Mouse (Mus musculus): ENCODE measurements around the gene Rsc1a1. TPM values are rescaled to one million over a fixed set of nuclear protein-coding genes. Genes with fewer than 3 reads are reported as not detected.

Gene Rsc1a1
- total and polyA plus RNA-seq, 3 experiments = 2.4 to 15.0 (median 7.3) TPM

DNA sequence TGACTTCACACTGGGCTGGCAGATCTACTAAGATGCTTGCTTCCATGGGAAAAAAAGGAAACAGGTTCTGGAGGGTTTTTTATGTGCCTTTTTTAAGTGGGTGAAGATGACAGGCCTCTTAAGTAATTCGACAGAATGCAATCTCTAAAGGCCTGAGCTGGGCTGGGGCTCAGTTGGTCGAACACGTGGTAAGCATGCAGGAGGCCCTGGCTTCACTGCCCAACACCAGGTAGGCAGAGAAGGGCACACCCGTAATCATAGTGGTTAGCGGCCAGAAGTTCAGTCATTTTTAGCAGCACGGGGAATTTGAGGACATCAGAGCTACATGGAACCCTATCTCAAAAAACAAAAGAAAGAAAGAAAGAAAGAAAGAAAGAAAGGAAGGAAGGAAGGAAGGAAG is 30.9 kb downstream of the Rsc1a1 start:
- TF ChIP-seq GATA2 (IDR thresholded peaks at IDR 0.05; ENCODE audit: borderline replicate concordance, low read depth, low read length) (no peak), GATA1 (IDR thresholded peaks at IDR 0.05; ENCODE audit: borderline replicate concordance, low read length) (no peak), TAL1 (conservative IDR thresholded peaks at IDR 0.05; ENCODE audit: low read depth, low read length) (no peak), CTCF (IDR thresholded peaks at IDR 0.05; ENCODE audit: low read depth, low read length) (no peak), POLR2AphosphoS5 (IDR thresholded peaks at IDR 0.05; ENCODE audit: insufficient replicate concordance, low read depth, low read length) (no peak)
- no peak for ATAC-seq (ENCODE audit: extremely low read depth, insufficient number of reproducible peaks, low FRiP score, poor library complexity, severe bottlenecking)
- no peaks in the 10 kb centered on the region for H3K9me3 ChIP-seq (replicated peaks)
- no peak overlapping the region for H3K4me3 ChIP-seq (ENCODE audit: low read depth, low read length)
- no peak for DNase-seq (ENCODE audit: low spot score)
- H3K27me3 ChIP-seq (ENCODE audit: insufficient read depth, low read length) = no peaks in the 10 kb centered on the region
- H3K36me3 ChIP-seq (replicated peaks) = peaks cover 81% of the 10 kb centered on the region
- peaks cover 25% of the 10 kb centered on the region for H3K4me1 ChIP-seq (ENCODE audit: insufficient read depth, low read depth, low read length)

- DNase-seq (ENCODE audit: low spot score) = no peak
- H3K4me1 ChIP-seq (ENCODE audit: insufficient read depth, low read depth, low read length) = peaks cover 22% of the 10 kb centered on the region
- H3K36me3 ChIP-seq (replicated peaks) = peaks cover 81% of the 10 kb centered on the region
- no peak overlapping the region for H3K4me3 ChIP-seq (ENCODE audit: low read depth, low read length)
- TF ChIP-seq POLR2AphosphoS5 (IDR thresholded peaks at IDR 0.05; ENCODE audit: insufficient replicate concordance, low read depth, low read length) = no peak
- TF ChIP-seq CTCF (IDR thresholded peaks at IDR 0.05; ENCODE audit: low read depth, low read length) = no peak
- TF ChIP-seq TAL1 (conservative IDR thresholded peaks at IDR 0.05; ENCODE audit: low read depth, low read length) = no peak
- TF ChIP-seq GATA1 (IDR thresholded peaks at IDR 0.05; ENCODE audit: borderline replicate concordance, low read length) = no peak
- no peak for TF ChIP-seq GATA2 (IDR thresholded peaks at IDR 0.05; ENCODE audit: borderline replicate concordance, low read depth, low read length)
- H3K9me3 ChIP-seq (replicated peaks) = no peaks in the 10 kb centered on the region
- H3K27me3 ChIP-seq (ENCODE audit: insufficient read depth, low read length) = no peaks in the 10 kb centered on the region
- ATAC-seq (ENCODE audit: extremely low read depth, insufficient number of reproducible peaks, low FRiP score, poor library complexity, severe bottlenecking) = no peak
Observed at GRCm38 (mm10) chr4:141653813-141654212, 31.6 kb downstream of the Rsc1a1 start.

GRCm38 (mm10) chr4:141653044-141653443 is 32.4 kb downstream of the Rsc1a1 start:
- peaks cover 82% of the 10 kb centered on the region for H3K36me3 ChIP-seq (replicated peaks)
- H3K4me1 ChIP-seq (ENCODE audit: insufficient read depth, low read depth, low read length) = peaks cover 17% of the 10 kb centered on the region
- no peak for ATAC-seq (ENCODE audit: extremely low read depth, insufficient number of reproducible peaks, low FRiP score, poor library complexity, severe bottlenecking)
- no peak for TF ChIP-seq TAL1 (conservative IDR thresholded peaks at IDR 0.05; ENCODE audit: low read depth, low read length)
- no peak for TF ChIP-seq POLR2AphosphoS5 (IDR thresholded peaks at IDR 0.05; ENCODE audit: insufficient replicate concordance, low read depth, low read length)
- no peak for TF ChIP-seq GATA1 (IDR thresholded peaks at IDR 0.05; ENCODE audit: borderline replicate concordance, low read length)
- no peak for TF ChIP-seq GATA2 (IDR thresholded peaks at IDR 0.05; ENCODE audit: borderline replicate concordance, low read depth, low read length)
- no peaks in the 10 kb centered on the region for H3K27me3 ChIP-seq (ENCODE audit: insufficient read depth, low read length)
- DNase-seq (ENCODE audit: low spot score) = no peak
- no peaks in the 10 kb centered on the region for H3K9me3 ChIP-seq (replicated peaks)
- no peak overlapping the region for H3K4me3 ChIP-seq (ENCODE audit: low read depth, low read length)

- ATAC-seq (ENCODE audit: extremely low read depth, insufficient number of reproducible peaks, low FRiP score, poor library complexity, severe bottlenecking) = no peak
- Histone ChIP-seq H3K9me3 (replicated peaks) (no peaks in the 10 kb centered on the region), H3K4me1 (ENCODE audit: insufficient read depth, low read depth, low read length) (peaks cover 12% of the 10 kb centered on the region), H3K4me3 (ENCODE audit: low read depth, low read length) (no peak overlapping the region), H3K36me3 (replicated peaks) (peaks cover 82% of the 10 kb centered on the region), H3K27me3 (ENCODE audit: insufficient read depth, low read length) (no peaks in the 10 kb centered on the region)
- TF ChIP-seq CTCF (IDR thresholded peaks at IDR 0.05; ENCODE audit: low read depth, low read length) (no peak), TAL1 (conservative IDR thresholded peaks at IDR 0.05; ENCODE audit: low read depth, low read length) (no peak), GATA1 (IDR thresholded peaks at IDR 0.05; ENCODE audit: borderline replicate concordance, low read length) (no peak), GATA2 (IDR thresholded peaks at IDR 0.05; ENCODE audit: borderline replicate concordance, low read depth, low read length) (no peak), POLR2AphosphoS5 (IDR thresholded peaks at IDR 0.05; ENCODE audit: insufficient replicate concordance, low read depth, low read length) (no peak)
- DNase-seq (ENCODE audit: low spot score) = no peak
Observed at GRCm38 (mm10) chr4:141651944-141652343, 33.5 kb downstream of the Rsc1a1 start.

- TF ChIP-seq TAL1 (conservative IDR thresholded peaks at IDR 0.05; ENCODE audit: low read depth, low read length) (no peak), CTCF (IDR thresholded peaks at IDR 0.05; ENCODE audit: low read depth, low read length) (no peak), GATA2 (IDR thresholded peaks at IDR 0.05; ENCODE audit: borderline replicate concordance, low read depth, low read length) (no peak), POLR2AphosphoS5 (IDR thresholded peaks at IDR 0.05; ENCODE audit: insufficient replicate concordance, low read depth, low read length) (no peak), GATA1 (IDR thresholded peaks at IDR 0.05; ENCODE audit: borderline replicate concordance, low read length) (no peak)
- no peaks in the 10 kb centered on the region for H3K9me3 ChIP-seq (replicated peaks)
- H3K27me3 ChIP-seq (ENCODE audit: insufficient read depth, low read length) = no peaks in the 10 kb centered on the region
- no peak overlapping the region for H3K4me3 ChIP-seq (ENCODE audit: low read depth, low read length)
- H3K4me1 ChIP-seq (ENCODE audit: insufficient read depth, low read depth, low read length) = peaks cover 6% of the 10 kb centered on the region
- ATAC-seq (ENCODE audit: extremely low read depth, insufficient number of reproducible peaks, low FRiP score, poor library complexity, severe bottlenecking) (no peak), DNase-seq (ENCODE audit: low spot score) (no peak)
- H3K36me3 ChIP-seq (replicated peaks) = peaks cover 80% of the 10 kb centered on the region
Observed at GRCm38 (mm10) chr4:141651286-141651685, 34.1 kb downstream of the Rsc1a1 start.

GRCm38 (mm10) chr4:141649244-141649643 is 36.2 kb downstream of the Rsc1a1 start:
- H3K4me1 ChIP-seq (ENCODE audit: insufficient read depth, low read depth, low read length) = no peaks in the 10 kb centered on the region
- no peaks in the 10 kb centered on the region for H3K27me3 ChIP-seq (ENCODE audit: insufficient read depth, low read length)
- no peak overlapping the region for H3K4me3 ChIP-seq (ENCODE audit: low read depth, low read length)
- no peaks in the 10 kb centered on the region for H3K9me3 ChIP-seq (replicated peaks)
- TF ChIP-seq CTCF (IDR thresholded peaks at IDR 0.05; ENCODE audit: low read depth, low read length) (no peak), GATA2 (IDR thresholded peaks at IDR 0.05; ENCODE audit: borderline replicate concordance, low read depth, low read length) (no peak), GATA1 (IDR thresholded peaks at IDR 0.05; ENCODE audit: borderline replicate concordance, low read length) (no peak), TAL1 (conservative IDR thresholded peaks at IDR 0.05; ENCODE audit: low read depth, low read length) (no peak), POLR2AphosphoS5 (IDR thresholded peaks at IDR 0.05; ENCODE audit: insufficient replicate concordance, low read depth, low read length) (no peak)
- ATAC-seq (ENCODE audit: extremely low read depth, insufficient number of reproducible peaks, low FRiP score, poor library complexity, severe bottlenecking) = no peak
- no peak for DNase-seq (ENCODE audit: low spot score)
- peaks cover 80% of the 10 kb centered on the region for H3K36me3 ChIP-seq (replicated peaks)
